Mouse (Mus musculus) thymus, adult 2 months (tissue): ENCODE data around the gene Brcc3.

ENCODE experiments used
- CTCF ChIP-seq: fragments of 200-500 bp; IDR thresholded peaks from 2 replicates; pipeline ENCODE4 v1.5.1; 2012; ENCODE audit warnings: mild to moderate bottlenecking, control low read depth, low read length, moderate library complexity, borderline replicate concordance; ENCODE audit not compliant: control insufficient read depth, poor library complexity, insufficient read depth; ENCODE audit errors: extremely low read depth
- POLR2A ChIP-seq: fragments of 200-500 bp; IDR thresholded peaks from 2 replicates; pipeline ENCODE4 v1.6.1; 2012; ENCODE audit warnings: mild to moderate bottlenecking, low read length, control low read depth, moderate library complexity; ENCODE audit not compliant: control insufficient read depth, poor library complexity, insufficient read depth; ENCODE audit errors: extremely low read depth

DNA sequence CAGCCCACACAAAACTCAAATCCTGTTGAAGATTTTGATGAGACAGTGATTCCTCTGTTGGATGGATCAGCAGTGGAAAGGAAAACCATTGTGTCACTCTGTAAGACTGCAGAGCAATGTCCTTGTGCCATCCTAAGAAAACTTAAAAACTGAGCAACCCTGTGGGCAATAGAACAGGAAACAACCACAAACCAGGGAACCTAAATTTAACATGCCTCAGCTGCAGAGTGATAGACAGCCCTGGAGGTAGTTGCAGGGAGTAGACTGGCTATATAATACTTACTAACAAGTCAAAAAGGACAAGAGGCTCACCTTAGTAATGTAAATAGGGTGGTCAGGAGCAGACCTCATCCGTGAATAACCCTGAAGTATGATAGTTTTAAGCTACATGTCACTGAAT lies 38.2 kb downstream of the Brcc3 start:
- TF ChIP-seq POLR2A: no peak
- no peak for TF ChIP-seq CTCF
